Mouse (Mus musculus) midbrain, embryonic 15.5 days (tissue): ENCODE results near the gene Gm9117. TPM values are rescaled to one million over a fixed set of nuclear protein-coding genes. Genes with fewer than 3 reads are reported as not detected.
"Not testable (repeated sequence)": the region's sequence is repeated elsewhere in the genome, so short reads cannot be mapped to it uniquely, and the experiment has no call there.

Experiments
- ATAC-seq: fragments of 200-750 bp; cut with Nextera tagmentation; replicated peaks from 2 replicates; pipeline ENCODE4 v1.8.0; 2017; ENCODE audit warnings: moderate TSS enrichment
- H3K27ac ChIP-seq: fragments of 300-500 bp; sonication (generic); 2 replicates; pipeline ENCODE4 v1.5.1; 2015; ENCODE audit warnings: mild to moderate bottlenecking, inconsistent platforms
- H3K27me3 ChIP-seq: fragments of 300-500 bp; sonication (generic); replicated peaks from 2 replicates; pipeline ENCODE4 v1.6.1; 2015; ENCODE audit warnings: inconsistent platforms
- H3K36me3 ChIP-seq: fragments of 300-500 bp; sonication (generic); replicated peaks from 2 replicates; pipeline ENCODE4 v1.6.1; 2015; ENCODE audit warnings: inconsistent platforms
- H3K4me1 ChIP-seq: fragments of 300-500 bp; sonication (generic); 2 replicates; pipeline ENCODE4 v1.6.1; 2015; ENCODE audit warnings: inconsistent platforms
- H3K4me2 ChIP-seq: fragments of 300-500 bp; sonication (generic); 2 replicates; pipeline ENCODE4 v1.6.1; 2015; ENCODE audit warnings: inconsistent platforms, mild to moderate bottlenecking, moderate library complexity
- H3K4me3 ChIP-seq: fragments of 300-500 bp; sonication (generic); 2 replicates; pipeline ENCODE4 v1.5.1; 2015; ENCODE audit warnings: mild to moderate bottlenecking, inconsistent platforms
- H3K9ac ChIP-seq: fragments of 300-500 bp; sonication (generic); 2 replicates; pipeline ENCODE4 v1.6.1; 2015; ENCODE audit warnings: mild to moderate bottlenecking, inconsistent platforms
- H3K9me3 ChIP-seq: fragments of 300-500 bp; sonication (generic); 2 replicates; pipeline ENCODE4 v1.6.1; 2016; ENCODE audit warnings: inconsistent platforms
- WGBS: fragments of 180-500 bp; shearing (Covaris S2); methylation state at CpG from one replicate; pipeline ENCODE4 v1.1.7; 2015; ENCODE audit warnings: mixed read lengths; 5-methylcytosine and 5-hydroxymethylcytosine counted together
- polyA plus RNA-seq: library from polyadenylated mRNA; unstranded; fragments of >200 nt; fragmentation: Nextera tagmentation; extraction: Ambion mirVana; gene quantifications from 2 replicates; pipeline ENCODE4 v1.2.1, GENCODE M21; 2015

Gm9117 gene
- not detected in 2 replicates for polyA plus RNA-seq

GRCm38 (mm10) chr3:93943443-93943842, at the start of gene Gm9117:
TSS of gene Gm9117 (minus strand) at chr3:93943543.
- not testable (repeated sequence) for H3K36me3 ChIP-seq, H3K27me3 ChIP-seq, H3K9ac ChIP-seq, H3K4me2 ChIP-seq, ATAC-seq, H3K9me3 ChIP-seq, H3K4me1 ChIP-seq, H3K4me3 ChIP-seq, H3K27ac ChIP-seq
- WGBS = 84% methylated on average over 4 of the region's 4 CpGs

GRCm38 (mm10) chr3:93968938-93969337, 25.6 kb upstream of the Gm9117 start:
- H3K36me3 ChIP-seq, ATAC-seq, H3K4me1 ChIP-seq, H3K4me3 ChIP-seq, H3K4me2 ChIP-seq, H3K9ac ChIP-seq, H3K27ac ChIP-seq, H3K9me3 ChIP-seq, H3K27me3 ChIP-seq: not testable (repeated sequence)
- WGBS = 92% methylated on average over 6 of the region's 6 CpGs

GRCm38 (mm10) chr3:93961214-93961613, 17.9 kb upstream of the Gm9117 start, which contains the start of gene Tdpoz5:
TSS of gene Tdpoz5 (minus strand) at chr3:93961314.
- H3K4me3 ChIP-seq, H3K27me3 ChIP-seq, H3K4me2 ChIP-seq, H3K9me3 ChIP-seq, H3K4me1 ChIP-seq, H3K9ac ChIP-seq, ATAC-seq, H3K36me3 ChIP-seq, H3K27ac ChIP-seq: not testable (repeated sequence)
- WGBS = 84% methylated on average over 3 of the region's 4 CpGs

GRCm38 (mm10) chr3:93938386-93938785, 5.0 kb downstream of the Gm9117 start:
- not testable (repeated sequence) for ATAC-seq, H3K4me2 ChIP-seq, H3K9me3 ChIP-seq, H3K9ac ChIP-seq, H3K27me3 ChIP-seq, H3K36me3 ChIP-seq, H3K4me3 ChIP-seq, H3K27ac ChIP-seq, H3K4me1 ChIP-seq
- WGBS = no CpG with 5 or more reads among the region's 3 CpGs

Other genes starting within 250 kb of the Gm9117 start
- not detected in 2 replicates for gene Gm5773, start 170.5 kb downstream of the Gm9117 start, polyA plus RNA-seq
- gene Tdpoz4, start 147.1 kb downstream of the Gm9117 start, polyA plus RNA-seq = not detected in 2 replicates
- gene Tdpoz3, start 117.5 kb downstream of the Gm9117 start, polyA plus RNA-seq = not detected in 2 replicates
- gene Tdpoz5, start 17.8 kb upstream of the Gm9117 start, polyA plus RNA-seq = not detected in 2 replicates
- not detected in 2 replicates for gene Gm9125, start 111.3 kb upstream of the Gm9117 start, polyA plus RNA-seq
- not detected in 2 replicates for gene Gm10697, start 129.1 kb upstream of the Gm9117 start, polyA plus RNA-seq
- gene Gm10696, start 234.7 kb upstream of the Gm9117 start, polyA plus RNA-seq = not detected in 2 replicates